Mouse (Mus musculus): ENCODE measurements around the gene Neurl4.

DNA sequence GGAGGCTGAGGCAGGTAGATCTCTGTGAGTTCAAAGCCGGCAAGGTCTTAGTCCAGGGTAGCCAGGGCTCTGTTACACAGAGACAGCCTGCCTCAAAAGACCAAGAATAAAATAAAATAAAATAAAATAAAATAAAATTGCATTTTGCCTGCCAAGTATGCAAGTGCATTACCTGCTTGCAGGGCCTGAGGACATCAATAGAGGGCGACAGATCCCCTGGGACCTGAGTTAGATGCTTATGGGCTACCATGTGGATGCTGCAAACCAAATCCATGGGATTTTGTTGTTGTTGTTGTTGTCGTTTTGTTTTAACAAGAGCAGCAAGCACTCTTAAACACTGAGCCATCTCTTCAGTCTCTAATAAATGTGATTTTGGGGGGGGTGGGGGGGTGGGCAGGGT is 31.4 kb downstream of the Neurl4 start:
- TF ChIP-seq CTCF (IDR thresholded peaks at IDR 0.05; ENCODE audit: extremely low read depth, insufficient read depth, low read length) (0 out of 2 replicates have a peak, but pooled peaks have one; percentile 17), POLR2A (IDR thresholded peaks at IDR 0.05; ENCODE audit: extremely low read depth, insufficient read depth, low read length) (no peak)
